8 mouse cellular contexts compared by ENCODE assay signal in genomic region chr19:28758854-28759253, GRCm38 (mm10).
DNase-seq lines count a peak whose midpoint lies in the region; TF ChIP-seq lines count a peak whose summit lies in the region.
"Had no signal": no experiment of that assay in that cellular context is flagged by ENCODE, and none has a peak within 500 bp of the region (broad histone marks: within the 10 kb centered on the region; RNA-seq: fewer than 3 reads in every experiment).

No protein-coding gene starts in this region.

- peak; percentile 61 for TF ChIP-seq RAD21 in MEL (IDR thresholded peaks at IDR 0.05; ENCODE audit: low read depth, low read length)

- no peak overlapping the region for H3ac ChIP-seq in C2C12 (ENCODE audit: control insufficient read depth, insufficient read length, low read depth)

- H3K9me3 ChIP-seq in MEL (replicated peaks; ENCODE audit: insufficient read depth, low read length) = no peaks in the 10 kb centered on the region
- H3K9me3 ChIP-seq: limb, embryonic 15.5 days had no signal

- H3K27me3 ChIP-seq in C2C12 (ENCODE audit: control insufficient read depth, insufficient read depth, insufficient read length) (no peaks in the 10 kb centered on the region), MEL (ENCODE audit: control insufficient read depth in 1 of 2, insufficient read depth in 2 of 2, low read length in 2 of 2) (no peaks in the 10 kb centered on the region)
- H3K27me3 ChIP-seq: limb, embryonic 15.5 days had no signal

- peak; percentile 44 for DNase-seq in MEL (ENCODE audit: low read depth, low spot score)
- peak; percentile 25 for DNase-seq in cerebellum, adult 11-12 months
- DNase-seq in frontal cortex, postnatal 25 days (ENCODE audit: low spot score in 2 of 2) = peak; percentile 37 to 59
- DNase-seq in layer of hippocampus, adult 18-20 months (ENCODE audit: low spot score in 2 of 2) = peak; percentile 53 to 78
- peak; percentile 70 for DNase-seq in lung, postnatal 14 days
- peak; percentile 72 for DNase-seq in right cerebral cortex, postnatal 4 days

- no peak overlapping the region for H3K9ac ChIP-seq in MEL (ENCODE audit: control insufficient read depth, low read depth, low read length, poor library complexity, severe bottlenecking)
- H3K9ac ChIP-seq: limb, embryonic 15.5 days had no signal

- no peak for TF ChIP-seq EP300 in MEL (IDR thresholded peaks at IDR 0.05; ENCODE audit: low read depth in 1 of 2, low read length in 2 of 2)

- H3K4me1 ChIP-seq in MEL (ENCODE audit: control insufficient read depth in 1 of 2, insufficient read depth in 2 of 2, low read length in 2 of 2) = no peaks in the 10 kb centered on the region
- H3K4me1 ChIP-seq: limb, embryonic 15.5 days had no signal

- no peak overlapping the region for H3K27ac ChIP-seq in MEL (ENCODE audit: control insufficient read depth, low read depth, low read length)
- H3K27ac ChIP-seq: limb, embryonic 15.5 days had no signal

- H3K79me3 ChIP-seq in C2C12 (ENCODE audit: low read depth) = no peaks in the 10 kb centered on the region

- H3K36me3 ChIP-seq in C2C12 (ENCODE audit: control insufficient read depth, insufficient read depth) (no peaks in the 10 kb centered on the region), MEL (ENCODE audit: control insufficient read depth in 1 of 2, insufficient read depth in 2 of 2, low read length in 2 of 2) (no peaks in the 10 kb centered on the region)
- H3K36me3 ChIP-seq: limb, embryonic 15.5 days had no signal

- TF ChIP-seq CTCF in C2C12 (IDR thresholded peaks at IDR 0.05; ENCODE audit: control insufficient read depth, insufficient read depth, insufficient read length) (peak; percentile 72), MEL (IDR thresholded peaks at IDR 0.05 in 2 of 3, conservative IDR thresholded peaks at IDR 0.05 in 1 of 3; ENCODE audit: control insufficient read depth in 1 of 3, insufficient read depth in 1 of 3, low read depth in 2 of 3, low read length in 3 of 3, poor library complexity in 1 of 3, severe bottlenecking in 1 of 3) (peak; percentile 61 to 75 (median 71))

- H3K4me3 ChIP-seq in C2C12 (ENCODE audit: insufficient read depth, poor library complexity, severe bottlenecking) (no peak overlapping the region), MEL (ENCODE audit: control insufficient read depth in 1 of 2, insufficient read depth in 1 of 2, low read depth in 2 of 2, low read length in 2 of 2) (no peak overlapping the region)
- H3K4me3 ChIP-seq: limb, embryonic 15.5 days had no signal

- H3K79me2 ChIP-seq in C2C12 (ENCODE audit: control insufficient read depth, insufficient read depth) = no peaks in the 10 kb centered on the region
- no peaks in the 10 kb centered on the region for H3K79me2 ChIP-seq in MEL (ENCODE audit: control insufficient read depth, insufficient read depth, low read length, poor library complexity)

- TF ChIP-seq POLR2A in MEL (IDR thresholded peaks at IDR 0.05; ENCODE audit: control insufficient read depth in 1 of 2, insufficient read depth in 1 of 2, low read depth in 1 of 2, low read length in 2 of 2, poor library complexity in 1 of 2) = no peak

TF ChIP-seq in C2C12, 6 proteins besides CTCF, POLR2A, EP300 and RAD21:
- TF ChIP-seq USF1 (IDR thresholded peaks at IDR 0.05; ENCODE audit: low read depth) = no peak
- TF ChIP-seq MAX (IDR thresholded peaks at IDR 0.05) = no peak

TF ChIP-seq in MEL, 35 proteins besides CTCF, POLR2A, EP300 and RAD21:
- TF ChIP-seq MXI1 (IDR thresholded peaks at IDR 0.05; ENCODE audit: low read depth, low read length) = no peak
- peak; percentile 59 for TF ChIP-seq SMC3 (IDR thresholded peaks at IDR 0.05; ENCODE audit: low read depth, low read length)
- TF ChIP-seq ETS1 (IDR thresholded peaks at IDR 0.05; ENCODE audit: low read depth, low read length) = no peak
